Mouse (Mus musculus) stomach, embryonic 16.5 days (tissue): ENCODE results near the gene Git2. TPM values are rescaled to one million over a fixed set of nuclear protein-coding genes. Genes with fewer than 3 reads are reported as not detected.

ENCODE experiments used
- ATAC-seq: fragments of 200-750 bp; cut with Nextera tagmentation; 2 replicates; pipeline ENCODE4 v1.8.0; 2017; ENCODE audit warnings: moderate number of reproducible peaks, moderate TSS enrichment; ENCODE audit not compliant: insufficient read depth, low FRiP score
- H3K27ac ChIP-seq: fragments of 300-500 bp; sonication (generic); 2 replicates; pipeline ENCODE4 v1.5.1; 2014; ENCODE audit warnings: low read length
- H3K27me3 ChIP-seq: fragments of 300-500 bp; sonication (generic); 2 replicates; pipeline ENCODE4 v1.6.1; 2014; ENCODE audit warnings: low read length, control low read depth, mixed read lengths; ENCODE audit not compliant: control insufficient read depth, insufficient read depth
- H3K36me3 ChIP-seq: fragments of 300-500 bp; sonication (generic); 2 replicates; pipeline ENCODE4 v1.6.1; 2014; ENCODE audit warnings: low read length; ENCODE audit not compliant: control insufficient read depth, insufficient read depth
- H3K4me1 ChIP-seq: fragments of 300-500 bp; sonication (generic); 2 replicates; pipeline ENCODE4 v1.6.1; 2014; ENCODE audit warnings: low read length, control low read depth, mixed read lengths; ENCODE audit not compliant: control insufficient read depth, insufficient read depth
- H3K4me2 ChIP-seq: fragments of 300-500 bp; sonication (generic); 2 replicates; pipeline ENCODE4 v1.6.1; 2014; ENCODE audit warnings: low read depth, low read length, mixed read lengths
- H3K4me3 ChIP-seq: fragments of 300-500 bp; sonication (generic); replicated peaks from 2 replicates; pipeline ENCODE4 v1.5.1; 2014; ENCODE audit warnings: mild to moderate bottlenecking, low read length
- H3K9ac ChIP-seq: fragments of 300-500 bp; sonication (generic); 2 replicates; pipeline ENCODE4 v1.6.1; 2014; ENCODE audit warnings: low read length
- H3K9me3 ChIP-seq: fragments of 300-500 bp; sonication (generic); replicated peaks from 2 replicates; pipeline ENCODE4 v1.6.1; 2016; ENCODE audit warnings: low read length, control low read depth; ENCODE audit not compliant: control insufficient read depth
- WGBS: fragments of 180-500 bp; shearing (Covaris S2); extraction: QIAGEN DNeasy Blood & Tissue Kit; methylation state at CpG from one replicate; pipeline ENCODE4 v1.1.7; 2014; 5-methylcytosine and 5-hydroxymethylcytosine counted together
- polyA plus RNA-seq: library from polyadenylated mRNA; unstranded; fragments of >200 nt; fragmentation: Nextera tagmentation; extraction: Ambion mirVana; gene quantifications from 2 replicates; pipeline ENCODE4 v1.2.1, GENCODE M21; 2015

Gene Git2
- polyA plus RNA-seq, 1 experiment from 2014 or later = 42.0 TPM

GRCm38 (mm10) chr5:114742998-114743696 is 32.2 kb downstream of the Git2 start:
- H3K4me1 ChIP-seq = no peaks in the 10 kb centered on the region
- H3K27ac ChIP-seq = no peak overlapping the region
- ATAC-seq = no peak
- H3K36me3 ChIP-seq = peaks cover 23% of the 10 kb centered on the region
- H3K9me3 ChIP-seq = no peaks in the 10 kb centered on the region
- no peak overlapping the region for H3K4me3 ChIP-seq
- 93% methylated on average over 13 of the region's 13 CpGs for WGBS
- H3K27me3 ChIP-seq = no peaks in the 10 kb centered on the region
- no peak overlapping the region for H3K4me2 ChIP-seq
- no peak overlapping the region for H3K9ac ChIP-seq

GRCm38 (mm10) chr5:114742572-114742971 is 32.7 kb downstream of the Git2 start:
- no peak overlapping the region for H3K27ac ChIP-seq
- no peak overlapping the region for H3K4me2 ChIP-seq
- WGBS = 92% methylated on average over 10 of the region's 10 CpGs
- H3K4me3 ChIP-seq = no peak overlapping the region
- no peaks in the 10 kb centered on the region for H3K27me3 ChIP-seq
- no peak overlapping the region for H3K9ac ChIP-seq
- peaks cover 23% of the 10 kb centered on the region for H3K36me3 ChIP-seq
- ATAC-seq = no peak
- H3K4me1 ChIP-seq = no peaks in the 10 kb centered on the region
- no peaks in the 10 kb centered on the region for H3K9me3 ChIP-seq

GRCm38 (mm10) chr5:114740595-114740994 is 34.7 kb downstream of the Git2 start:
- Histone ChIP-seq H3K27me3 (no peaks in the 10 kb centered on the region), H3K4me2 (no peak overlapping the region), H3K27ac (no peak overlapping the region), H3K9me3 (no peaks in the 10 kb centered on the region), H3K36me3 (peaks cover 32% of the 10 kb centered on the region), H3K9ac (no peak overlapping the region), H3K4me3 (no peak overlapping the region), H3K4me1 (no peaks in the 10 kb centered on the region)
- no peak for ATAC-seq
- WGBS = 55% methylated on average over 4 of the region's 4 CpGs

- no peak overlapping the region for H3K4me3 ChIP-seq
- ATAC-seq = peak; percentile 31; the same call in 1 of the 2 replicates
- no peak overlapping the region for H3K9ac ChIP-seq
- no peaks in the 10 kb centered on the region for H3K4me1 ChIP-seq
- no peak overlapping the region for H3K27ac ChIP-seq
- H3K4me2 ChIP-seq = no peak overlapping the region
- 77% methylated on average over 12 of the region's 12 CpGs for WGBS
- peaks cover 26% of the 10 kb centered on the region for H3K36me3 ChIP-seq
- no peaks in the 10 kb centered on the region for H3K27me3 ChIP-seq
- H3K9me3 ChIP-seq = no peaks in the 10 kb centered on the region
Observed at GRCm38 (mm10) chr5:114738707-114739241, 36.5 kb downstream of the Git2 start.

GRCm38 (mm10) chr5:114737090-114737887 is 38.0 kb downstream of the Git2 start:
- Histone ChIP-seq H3K9ac (no peak overlapping the region), H3K36me3 (peaks cover 23% of the 10 kb centered on the region), H3K27me3 (no peaks in the 10 kb centered on the region), H3K4me1 (no peaks in the 10 kb centered on the region), H3K4me2 (no peak overlapping the region), H3K4me3 (no peak overlapping the region), H3K9me3 (no peaks in the 10 kb centered on the region), H3K27ac (no peak overlapping the region)
- ATAC-seq = no peak
- 81% methylated on average over 21 of the region's 21 CpGs for WGBS

- H3K27me3 ChIP-seq = no peaks in the 10 kb centered on the region
- no peaks in the 10 kb centered on the region for H3K9me3 ChIP-seq
- no peak overlapping the region for H3K4me2 ChIP-seq
- H3K27ac ChIP-seq = no peak overlapping the region
- H3K36me3 ChIP-seq = peaks cover 32% of the 10 kb centered on the region
- H3K4me1 ChIP-seq = no peaks in the 10 kb centered on the region
- no peak for ATAC-seq
- H3K4me3 ChIP-seq = no peak overlapping the region
- H3K9ac ChIP-seq = no peak overlapping the region
- WGBS = 93% methylated on average over 15 of the region's 15 CpGs
Observed at GRCm38 (mm10) chr5:114733606-114734005, 41.7 kb downstream of the Git2 start.

GRCm38 (mm10) chr5:114731969-114732368 is 43.3 kb downstream of the Git2 start:
- no peak for ATAC-seq
- Histone ChIP-seq H3K36me3 (peaks cover 35% of the 10 kb centered on the region), H3K4me2 (no peak overlapping the region), H3K27ac (no peak overlapping the region), H3K9ac (no peak overlapping the region), H3K4me1 (no peaks in the 10 kb centered on the region), H3K27me3 (no peaks in the 10 kb centered on the region), H3K4me3 (no peak overlapping the region), H3K9me3 (no peaks in the 10 kb centered on the region)
- WGBS = 87% methylated on average over 15 of the region's 15 CpGs

- no peaks in the 10 kb centered on the region for H3K9me3 ChIP-seq
- H3K4me2 ChIP-seq = no peak overlapping the region
- H3K27me3 ChIP-seq = no peaks in the 10 kb centered on the region
- H3K36me3 ChIP-seq = peaks cover 33% of the 10 kb centered on the region
- no peak overlapping the region for H3K4me3 ChIP-seq
- 64% methylated on average over 6 of the region's 6 CpGs for WGBS
- no peak overlapping the region for H3K9ac ChIP-seq
- no peak for ATAC-seq
- H3K4me1 ChIP-seq = no peaks in the 10 kb centered on the region
- H3K27ac ChIP-seq = no peak overlapping the region
Observed at GRCm38 (mm10) chr5:114731498-114731897, 43.8 kb downstream of the Git2 start.

GRCm38 (mm10) chr5:114730129-114730528 is 45.2 kb downstream of the Git2 start:
- H3K9ac ChIP-seq = no peak overlapping the region
- no peaks in the 10 kb centered on the region for H3K27me3 ChIP-seq
- ATAC-seq = no peak
- no peak overlapping the region for H3K4me2 ChIP-seq
- 65% methylated on average over 10 of the region's 10 CpGs for WGBS
- H3K27ac ChIP-seq = no peak overlapping the region
- no peak overlapping the region for H3K4me3 ChIP-seq
- H3K9me3 ChIP-seq = no peaks in the 10 kb centered on the region
- H3K36me3 ChIP-seq = peaks cover 26% of the 10 kb centered on the region
- no peaks in the 10 kb centered on the region for H3K4me1 ChIP-seq
